Mouse (Mus musculus) c-Kit-positive CD71-positive TER-119-negative erythroid progenitor cells, embryonic 14.5 days (primary cell): Measurements from ENCODE around the gene Frmd4b.
"Not testable (repeated sequence)": the region's sequence is repeated elsewhere in the genome, so short reads cannot be mapped to it uniquely, and the experiment has no call there.

Experiments used
- DNase-seq: peaks from one replicate; pipeline ENCODE4 v3.0.0-alpha.2; 2013; ENCODE audit warnings: low read depth

Gene Frmd4b

DNA sequence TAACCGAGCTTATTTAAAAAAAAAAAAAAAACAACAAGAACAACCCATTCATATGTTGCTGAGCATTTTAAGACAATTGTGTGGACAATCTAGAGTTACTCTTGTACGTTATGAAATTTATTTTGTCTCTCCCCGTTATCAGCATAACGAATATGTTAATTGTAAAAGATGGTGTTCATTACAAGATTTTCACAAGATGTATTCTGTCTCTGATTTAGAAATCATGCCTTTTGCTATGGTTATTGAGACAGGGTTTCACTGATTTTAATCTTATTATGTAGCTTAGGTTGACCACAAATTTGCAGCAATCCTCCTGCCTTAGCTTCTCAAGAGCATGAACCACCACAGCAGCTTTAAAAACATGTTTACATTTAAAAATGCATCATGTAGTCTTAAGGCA, 327.5 kb downstream of the Frmd4b start:
- DNase-seq, result no peak

DNA sequence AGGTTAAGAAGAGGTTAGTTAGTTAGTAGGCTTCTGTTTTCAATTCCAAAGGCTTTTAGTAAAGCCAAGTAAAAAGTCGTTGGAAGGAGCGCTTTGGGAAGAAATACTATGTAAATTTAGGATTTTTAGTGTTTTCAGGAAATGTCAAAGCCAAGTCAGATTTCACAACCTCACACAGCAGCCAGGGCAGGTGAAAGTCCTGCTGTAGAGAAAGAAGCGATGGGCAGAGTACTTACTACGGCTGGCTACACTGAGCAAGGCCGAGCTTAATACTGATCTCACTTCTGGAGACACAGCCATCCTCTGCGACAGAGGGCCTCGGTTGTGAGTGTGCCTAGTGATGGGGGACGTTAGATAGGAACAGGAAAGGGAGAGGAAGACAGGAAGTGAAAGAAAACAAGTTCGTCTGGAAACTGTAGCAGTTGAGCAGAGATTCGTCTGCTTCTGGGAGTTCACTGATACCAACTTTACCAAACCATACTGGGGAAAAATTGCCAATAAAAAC, 328.0 kb downstream of the Frmd4b start:
- no peak for DNase-seq

DNA sequence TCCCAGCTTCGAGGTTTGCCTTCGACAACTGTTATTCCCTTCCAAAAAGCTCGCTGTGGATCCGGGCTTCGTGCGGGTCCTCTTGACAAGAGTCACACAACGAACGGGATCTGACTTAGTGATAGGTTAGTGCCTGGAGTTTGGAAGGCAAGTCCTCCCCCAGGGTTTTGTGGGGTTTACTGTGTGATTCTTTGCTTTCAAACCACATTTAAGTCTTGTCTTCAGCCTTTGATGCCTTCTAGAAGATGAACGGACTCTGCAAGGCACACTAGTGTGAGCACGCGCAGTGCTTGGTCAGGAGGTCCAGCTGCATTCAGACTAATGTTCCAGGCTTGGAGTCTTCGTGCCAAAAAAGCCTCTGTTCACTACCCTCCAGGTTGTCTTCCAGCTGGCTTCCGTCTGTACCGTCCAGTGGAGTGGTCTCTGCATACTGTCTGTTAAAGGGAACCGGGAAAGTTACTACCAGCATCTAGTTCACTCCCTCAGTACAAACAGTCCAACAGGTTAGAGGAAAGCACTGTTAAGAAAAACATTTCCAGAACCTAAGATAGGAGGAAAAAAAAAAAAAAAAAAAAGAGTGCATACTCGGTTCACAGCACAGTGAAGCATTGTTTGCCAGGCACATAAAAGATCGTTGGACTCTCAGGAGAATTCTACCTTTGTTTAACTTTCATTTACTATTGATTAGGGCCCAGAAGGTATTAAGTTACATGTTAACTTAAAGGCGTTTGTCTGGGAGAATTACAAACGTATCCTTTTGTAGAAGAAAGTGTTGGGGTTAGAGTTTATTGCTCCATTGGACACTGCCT, 329.1 kb downstream of the Frmd4b start:
- no peak for DNase-seq

DNA sequence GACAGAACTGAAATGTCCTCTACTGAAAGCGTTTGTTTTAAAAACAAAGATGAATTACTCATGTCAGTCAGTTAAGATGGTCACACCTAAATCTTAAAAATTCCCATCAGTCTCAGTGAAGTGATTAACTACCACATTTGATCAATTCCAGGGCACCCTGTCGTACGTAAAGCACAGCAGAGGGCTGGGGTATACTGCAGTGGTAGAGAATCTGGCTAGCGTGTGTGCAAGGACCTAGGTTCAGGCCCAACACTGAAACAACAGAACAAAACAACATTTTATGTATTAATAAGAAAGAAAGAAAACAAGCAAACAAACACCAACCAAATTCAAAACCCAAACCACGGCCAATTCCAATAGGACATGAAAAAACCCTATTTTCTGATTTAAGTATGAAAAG, 331.0 kb downstream of the Frmd4b start:
- DNase-seq, result no peak

DNA sequence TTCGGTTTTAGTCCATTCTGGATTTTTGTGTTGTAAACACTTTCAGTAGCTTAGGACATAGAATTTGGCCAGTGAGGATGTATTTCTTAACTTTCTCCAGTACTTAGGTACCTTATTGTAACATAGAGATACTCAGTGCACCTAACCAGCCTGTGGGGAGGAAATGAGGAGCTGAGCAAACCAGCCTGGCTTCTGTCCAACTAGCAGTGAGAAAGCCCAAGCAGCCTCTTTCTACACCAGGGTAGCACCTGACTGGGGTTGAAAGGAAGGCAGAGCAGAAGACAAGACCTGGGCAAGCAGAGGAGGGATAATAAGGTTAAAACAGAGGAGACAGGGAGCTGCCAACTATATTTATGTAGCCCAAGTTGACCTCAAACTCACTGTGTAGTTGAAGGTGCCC, 333.7 kb downstream of the Frmd4b start:
- DNase-seq, result no peak

DNA sequence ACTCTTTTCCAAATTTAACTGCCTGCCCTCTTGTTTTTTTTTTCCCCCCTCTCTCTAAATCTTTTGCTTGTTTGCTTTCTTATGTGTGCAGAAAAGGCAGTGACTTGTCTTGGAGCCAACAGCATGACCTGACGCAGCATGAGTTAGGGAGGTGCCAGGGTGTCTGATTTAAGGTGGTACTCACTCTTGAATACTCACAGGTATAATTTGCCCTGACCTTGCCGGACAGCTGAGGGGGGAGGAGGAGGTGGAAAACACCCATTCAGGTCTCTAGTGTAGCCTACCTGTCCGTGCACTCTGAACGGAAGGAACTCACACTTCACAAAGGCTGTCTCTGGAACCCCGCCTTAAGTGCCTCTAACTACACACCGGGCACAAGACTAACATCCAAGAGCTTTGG, 338.5 kb downstream of the Frmd4b start:
- DNase-seq, result no peak

DNA sequence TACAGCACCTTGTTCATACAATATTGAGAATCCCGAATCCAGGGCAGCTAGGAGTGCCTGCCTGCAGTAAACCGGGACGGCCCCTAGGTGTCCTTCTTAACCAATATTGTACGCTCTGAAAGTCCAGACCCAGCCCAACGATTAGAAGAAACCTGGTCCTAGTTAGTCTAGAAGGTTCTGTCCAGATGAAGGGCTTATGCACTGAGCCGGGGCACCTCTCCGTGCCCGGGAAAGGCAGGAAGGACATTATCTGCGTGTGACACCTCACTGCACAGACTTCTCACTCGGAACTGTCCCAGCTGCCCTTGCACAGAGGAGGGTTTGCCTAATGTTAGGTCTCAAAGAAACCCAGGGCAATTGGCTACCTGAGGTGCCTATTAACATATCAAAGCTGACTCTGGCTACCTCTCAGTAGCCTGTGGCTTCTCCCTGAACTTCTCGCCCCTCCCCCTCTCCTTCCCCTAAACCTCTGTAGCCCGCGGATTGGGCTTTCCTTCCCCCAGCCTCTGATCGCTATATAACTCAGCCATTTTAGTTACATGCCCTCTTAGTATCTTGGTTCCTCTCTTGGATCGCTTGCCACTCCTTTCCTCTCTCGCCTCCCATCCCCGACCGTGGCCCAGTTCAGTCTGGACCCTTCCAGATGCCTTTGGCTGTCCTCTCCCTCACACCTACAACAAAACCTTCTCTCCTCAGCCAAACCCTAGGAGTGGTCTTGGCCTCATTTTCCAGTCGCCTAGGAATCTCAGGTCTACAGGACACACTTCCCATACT, 339.1 kb downstream of the Frmd4b start:
- peak; percentile 40 for DNase-seq

DNA sequence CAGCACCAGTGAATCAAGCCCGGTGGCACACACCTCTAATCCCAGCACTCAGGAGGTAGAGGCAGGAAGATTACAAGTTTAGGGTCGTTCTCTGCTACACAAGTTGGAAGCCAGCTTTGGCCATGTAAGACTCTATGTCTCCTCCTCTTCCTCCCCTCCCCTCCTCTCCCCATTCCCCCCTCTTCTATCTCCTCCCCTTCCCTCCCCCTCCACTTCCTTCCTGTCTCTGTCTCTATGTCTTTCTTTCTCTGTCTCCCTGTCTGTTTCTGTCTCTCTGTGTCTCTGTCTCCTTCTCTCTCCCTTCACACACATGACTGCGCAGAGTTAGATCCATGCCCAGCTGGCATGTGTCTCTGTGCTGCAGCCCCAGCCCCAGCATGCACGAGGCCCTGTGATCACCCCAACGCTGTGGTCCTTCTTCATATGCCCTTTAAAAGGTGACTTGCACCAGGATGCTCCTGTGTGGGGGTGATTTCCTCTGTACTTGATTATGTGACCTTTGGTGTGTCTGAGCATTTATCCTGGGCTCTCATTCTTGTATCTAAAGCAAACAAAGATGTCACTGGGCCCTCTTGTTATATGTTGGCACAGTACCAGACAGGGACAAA, 340.3 kb downstream of the Frmd4b start:
- DNase-seq, result no peak

DNA sequence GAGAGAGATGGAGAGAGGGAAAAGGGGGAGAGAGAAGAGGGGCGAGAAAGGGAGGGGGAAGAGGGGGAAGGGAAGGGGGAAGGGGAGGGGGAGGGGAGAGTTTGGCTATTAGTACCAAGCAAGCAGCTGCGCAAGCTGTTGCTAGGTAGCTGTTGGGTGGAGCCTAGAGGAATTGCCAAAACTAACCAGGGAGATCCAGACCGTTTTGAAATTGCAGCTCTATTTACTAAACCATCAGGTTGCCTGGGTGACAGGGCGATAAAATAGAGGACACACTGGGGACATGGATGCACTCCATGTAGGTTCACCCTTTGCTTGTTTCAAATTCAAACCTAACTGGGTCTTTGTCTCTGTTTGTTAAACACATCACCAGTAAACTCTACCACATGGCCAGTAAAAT, 341.0 kb downstream of the Frmd4b start:
- DNase-seq, result no peak

DNA sequence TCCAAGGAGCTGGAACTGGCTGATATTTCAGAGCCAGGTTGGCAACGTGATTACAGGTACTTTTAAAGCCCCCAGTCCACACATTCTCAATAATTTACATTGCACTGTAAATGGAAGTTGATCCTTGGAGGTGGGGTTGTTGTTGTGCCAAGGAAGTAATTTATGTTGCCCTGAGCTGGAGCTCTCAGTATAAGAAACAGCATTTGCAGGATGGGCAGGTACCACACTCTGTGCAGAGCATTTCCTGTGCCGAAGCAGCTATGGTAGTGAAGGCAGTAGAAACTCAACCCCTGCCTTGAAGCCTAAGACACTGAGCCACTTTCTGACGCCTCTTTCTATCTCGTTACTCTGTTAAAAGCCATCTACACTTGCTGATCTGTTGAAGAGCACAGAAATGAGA, 341.6 kb downstream of the Frmd4b start:
- no peak for DNase-seq

DNA sequence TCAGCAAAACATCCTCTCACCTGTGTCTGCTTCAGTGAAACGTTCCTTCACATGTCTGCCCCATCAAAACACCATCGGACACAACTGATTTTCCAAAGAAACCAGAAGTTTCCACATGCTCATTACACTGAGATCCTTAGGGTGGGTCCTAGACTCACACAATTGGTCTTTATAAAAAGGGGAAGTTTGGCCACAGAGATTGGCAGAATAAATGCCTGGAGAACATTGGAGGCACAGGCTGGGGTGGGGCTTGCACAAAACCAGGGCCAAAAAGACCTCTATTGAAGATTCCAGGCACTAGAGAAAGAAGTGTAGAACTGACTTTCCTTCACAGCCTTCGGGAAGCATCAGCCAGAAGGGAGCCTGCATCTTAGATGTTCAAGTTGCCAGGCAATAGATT, 343.6 kb downstream of the Frmd4b start:
- no peak for DNase-seq

DNA sequence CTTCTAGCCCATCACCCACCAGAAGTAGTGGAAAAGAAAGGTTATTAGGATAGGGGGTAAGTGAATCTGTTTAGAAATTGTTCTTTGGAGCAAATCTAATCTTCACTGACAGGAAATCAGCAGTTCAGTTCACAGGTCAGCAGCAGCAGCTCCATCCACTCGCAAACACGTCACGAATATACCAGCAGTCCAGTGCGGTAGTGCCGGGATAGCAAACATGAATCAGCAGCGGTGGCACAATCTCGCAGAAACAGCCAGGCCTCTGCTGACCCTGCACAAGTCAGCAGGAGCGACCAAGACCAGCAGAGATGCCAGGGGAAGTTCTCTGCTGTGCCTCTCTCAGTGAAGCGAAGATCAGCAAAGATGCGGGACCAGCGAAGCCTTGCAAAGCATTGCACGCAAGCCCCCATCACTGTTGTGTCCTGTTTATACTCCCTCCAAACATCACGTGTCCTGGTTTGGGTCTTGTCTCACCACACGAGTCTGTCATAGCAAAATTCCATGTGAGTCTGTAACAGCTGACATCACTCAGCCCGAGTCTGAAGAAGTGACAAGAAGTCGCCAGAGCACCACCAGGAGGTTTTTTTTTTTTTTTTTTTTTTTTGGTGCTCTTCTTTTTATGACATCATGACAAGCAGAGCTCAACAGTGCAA, 344.2 kb downstream of the Frmd4b start:
- DNase-seq, result no peak

DNA sequence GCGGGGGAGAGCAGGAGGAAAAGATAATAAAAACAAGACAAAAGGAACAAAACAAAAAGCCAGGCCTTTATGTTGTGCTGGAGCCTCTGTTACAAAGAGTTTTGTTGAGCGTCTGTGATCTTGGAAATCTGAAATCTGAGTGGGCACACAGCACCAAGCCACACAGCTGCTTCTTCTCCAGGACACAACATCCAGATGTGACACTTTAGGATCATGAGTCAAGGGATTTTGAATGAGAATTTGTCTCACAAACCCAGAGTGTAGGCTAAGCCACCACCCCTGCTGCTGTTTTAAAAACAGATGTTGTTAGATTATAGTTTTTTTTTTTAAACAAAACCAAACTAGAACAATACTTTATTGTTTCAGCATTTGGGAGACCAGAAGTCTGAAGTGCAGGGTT, 345.0 kb downstream of the Frmd4b start:
- no peak for DNase-seq

DNA sequence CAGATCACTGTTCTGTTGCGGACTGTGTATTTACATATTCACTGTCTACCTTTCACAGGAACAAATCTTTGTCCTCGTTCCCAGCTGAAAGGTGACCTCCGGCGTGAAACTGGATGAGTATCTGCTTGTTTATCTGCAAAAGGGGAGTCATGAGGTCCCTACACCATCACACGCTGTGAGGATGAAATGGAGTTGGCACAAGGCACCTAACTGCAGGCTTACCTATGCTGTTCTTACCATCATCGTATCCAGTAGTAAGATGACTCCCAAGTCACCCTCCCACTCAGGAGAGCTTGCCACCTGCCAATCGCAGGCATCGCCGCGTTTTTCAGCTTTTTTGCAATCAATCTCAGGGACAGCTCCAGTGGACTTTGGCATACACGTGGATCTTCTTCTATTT, 347.7 kb downstream of the Frmd4b start:
- DNase-seq, result no peak

DNA sequence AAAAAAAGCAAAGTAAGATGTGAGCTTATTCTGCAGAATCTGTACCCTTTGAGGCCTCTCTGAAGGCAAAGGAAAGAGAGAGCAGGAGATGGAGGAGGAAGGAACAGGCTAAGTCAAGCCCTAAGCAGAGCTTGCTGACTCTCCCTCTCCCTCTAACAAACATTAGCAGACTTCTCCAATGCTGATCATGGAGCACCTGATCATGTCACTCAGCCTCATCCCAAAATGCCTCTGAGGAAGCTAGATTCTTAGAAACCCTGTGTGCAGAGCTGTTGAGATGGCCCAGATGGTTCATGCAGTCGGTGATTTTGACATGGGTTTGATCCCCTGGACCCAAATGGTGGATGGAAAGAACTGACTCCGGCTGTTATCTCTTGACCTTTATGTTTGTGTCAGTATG, 350.2 kb downstream of the Frmd4b start:
- DNase-seq, result no peak

DNA sequence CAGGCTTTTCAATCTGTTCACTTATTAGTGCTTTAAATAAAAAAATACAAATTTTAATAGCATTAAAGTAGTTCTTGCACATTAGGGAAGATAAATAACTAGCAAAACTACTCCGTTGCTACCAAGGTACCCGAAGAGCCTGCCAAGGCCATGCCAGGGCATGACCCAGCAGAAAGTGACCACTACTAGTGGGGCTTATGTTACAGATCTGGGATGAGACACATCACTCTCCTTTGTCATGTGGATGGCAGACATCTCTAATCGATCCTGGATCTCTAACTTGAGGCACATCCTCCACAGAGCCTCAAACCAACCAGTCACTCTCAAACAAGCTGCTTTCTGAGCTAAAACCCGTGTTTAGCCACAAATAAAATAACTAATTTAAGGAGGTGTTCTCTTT, 350.7 kb downstream of the Frmd4b start:
- no peak for DNase-seq

DNA sequence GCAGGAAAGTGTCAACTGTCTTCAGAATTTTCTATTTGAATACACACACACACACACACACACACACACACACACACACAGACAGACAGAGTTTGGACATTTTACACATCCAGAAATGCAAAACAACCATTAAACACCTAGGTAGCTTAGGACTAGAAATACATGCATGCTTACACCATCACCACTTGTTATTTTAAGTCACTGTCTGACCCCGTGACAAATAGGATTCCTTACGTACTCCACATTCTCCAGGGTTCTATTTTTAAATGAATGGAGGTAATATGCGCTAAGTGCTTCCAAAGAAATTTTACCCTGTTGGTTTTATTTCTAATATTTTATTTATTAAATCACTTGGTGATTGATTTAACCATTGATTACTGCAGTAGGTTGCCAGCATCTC, 351.6 kb downstream of the Frmd4b start:
- DNase-seq, result no peak

DNA sequence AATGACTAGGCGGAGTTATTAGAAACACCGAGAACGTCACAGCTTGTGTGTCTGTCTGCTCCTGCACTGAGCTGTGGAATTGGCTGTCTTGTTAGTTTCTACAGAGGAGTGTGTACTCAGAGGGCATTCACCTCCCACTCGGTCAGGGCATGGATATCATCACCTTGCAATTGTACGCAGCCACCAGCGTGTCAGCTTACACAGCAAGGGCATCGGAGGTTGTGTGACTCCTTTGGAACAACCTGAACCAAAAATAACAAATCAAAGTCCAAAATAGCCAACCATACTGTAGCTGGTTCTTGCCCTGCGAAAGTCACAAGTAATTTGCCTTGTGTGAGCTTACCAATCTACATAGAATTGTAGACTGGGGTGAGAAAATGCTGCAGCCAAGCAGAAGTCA, 352.1 kb downstream of the Frmd4b start:
- no peak for DNase-seq

DNA sequence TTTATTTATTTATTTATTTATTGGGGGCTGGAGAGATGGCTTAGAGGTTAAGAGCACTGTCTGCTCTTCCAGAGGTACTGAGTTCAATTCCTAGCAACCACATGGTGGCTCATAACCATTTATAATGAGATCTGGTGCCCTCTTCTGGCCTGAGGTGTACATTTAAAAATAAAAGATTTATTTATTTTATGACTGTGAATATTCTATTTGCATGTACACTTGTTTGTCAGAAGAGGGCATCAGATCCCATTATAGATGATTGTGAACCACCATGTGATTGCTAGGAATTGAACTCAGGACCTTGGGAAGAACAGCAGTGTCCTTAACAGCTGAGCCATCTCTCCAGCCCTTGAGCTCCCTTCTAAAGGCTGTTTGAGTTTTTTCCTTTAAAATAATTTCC, 353.6 kb downstream of the Frmd4b start:
- not testable (repeated sequence) for DNase-seq

DNA sequence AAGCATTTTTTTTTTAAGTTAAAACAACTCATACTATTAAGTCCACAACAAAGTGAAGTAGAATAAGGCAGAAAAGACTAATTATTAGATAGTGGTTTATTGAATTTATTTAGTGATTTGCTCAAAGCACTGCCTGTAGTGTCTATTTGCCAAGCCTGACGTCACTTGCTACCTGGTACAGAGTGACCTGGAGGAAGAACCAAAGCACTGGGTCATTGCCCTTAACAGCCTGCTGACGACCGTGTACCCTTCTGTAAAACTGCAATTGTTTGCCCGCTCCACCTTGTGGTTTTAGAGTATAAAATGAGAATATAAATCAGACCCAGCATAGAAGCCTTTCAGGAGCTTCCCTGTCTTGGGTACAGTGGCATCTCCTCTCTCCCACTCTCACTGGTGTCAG, 355.1 kb downstream of the Frmd4b start:
- DNase-seq, result no peak

DNA sequence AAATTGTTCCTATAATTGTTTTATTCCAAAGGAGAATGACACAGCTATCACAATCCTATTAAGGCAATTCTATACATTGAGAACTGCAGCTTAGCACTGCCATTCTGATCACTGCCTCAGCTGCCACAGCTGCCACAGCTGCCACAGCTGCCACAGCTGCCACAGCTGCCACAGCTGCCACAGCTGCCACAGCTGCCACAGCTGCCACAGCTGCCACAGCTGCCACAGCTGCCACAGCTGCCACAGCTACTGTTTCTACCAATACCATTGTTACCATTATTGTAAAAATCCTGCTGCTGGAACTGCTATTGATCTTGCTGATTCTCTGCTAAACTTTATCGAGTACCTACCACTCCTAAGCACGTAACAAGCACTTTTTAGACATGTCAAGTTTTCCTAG, 357.4 kb downstream of the Frmd4b start:
- not testable (repeated sequence) for DNase-seq

DNA sequence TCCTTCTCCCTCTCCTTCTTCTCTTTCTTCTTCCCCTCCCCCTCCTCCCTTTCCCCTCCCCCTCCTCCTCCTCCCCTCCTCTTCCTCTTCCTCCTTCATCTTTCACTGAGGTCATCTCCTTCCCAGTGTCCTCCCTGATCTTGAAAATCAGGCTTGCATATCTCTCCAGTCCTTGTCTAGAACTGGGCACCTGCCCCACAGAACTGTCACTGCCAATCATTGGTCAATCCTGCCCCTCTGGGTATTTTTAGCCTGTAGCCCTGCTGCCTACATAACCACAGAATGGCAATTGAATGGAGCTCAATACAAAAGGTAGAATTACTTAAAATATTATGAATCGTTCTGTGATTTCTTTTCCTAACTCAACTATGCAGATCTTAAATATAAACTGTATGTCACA, 358.9 kb downstream of the Frmd4b start:
- DNase-seq, result no peak
